Mouse (Mus musculus) mouse trophoblast stem cell (cell line): Measurements from ENCODE around the gene Atg2b.

ENCODE experiments used
- in situ Hi-C, 2 experiments: fragments of 300-500 bp; cut with MseI, MboI; formaldehyde crosslinking; loops; 2 replicates in 1 of 2; 3 replicates in 1 of 2; pipeline ENCODE4 v1.15.1; 2025

The Atg2b gene

DNA sequence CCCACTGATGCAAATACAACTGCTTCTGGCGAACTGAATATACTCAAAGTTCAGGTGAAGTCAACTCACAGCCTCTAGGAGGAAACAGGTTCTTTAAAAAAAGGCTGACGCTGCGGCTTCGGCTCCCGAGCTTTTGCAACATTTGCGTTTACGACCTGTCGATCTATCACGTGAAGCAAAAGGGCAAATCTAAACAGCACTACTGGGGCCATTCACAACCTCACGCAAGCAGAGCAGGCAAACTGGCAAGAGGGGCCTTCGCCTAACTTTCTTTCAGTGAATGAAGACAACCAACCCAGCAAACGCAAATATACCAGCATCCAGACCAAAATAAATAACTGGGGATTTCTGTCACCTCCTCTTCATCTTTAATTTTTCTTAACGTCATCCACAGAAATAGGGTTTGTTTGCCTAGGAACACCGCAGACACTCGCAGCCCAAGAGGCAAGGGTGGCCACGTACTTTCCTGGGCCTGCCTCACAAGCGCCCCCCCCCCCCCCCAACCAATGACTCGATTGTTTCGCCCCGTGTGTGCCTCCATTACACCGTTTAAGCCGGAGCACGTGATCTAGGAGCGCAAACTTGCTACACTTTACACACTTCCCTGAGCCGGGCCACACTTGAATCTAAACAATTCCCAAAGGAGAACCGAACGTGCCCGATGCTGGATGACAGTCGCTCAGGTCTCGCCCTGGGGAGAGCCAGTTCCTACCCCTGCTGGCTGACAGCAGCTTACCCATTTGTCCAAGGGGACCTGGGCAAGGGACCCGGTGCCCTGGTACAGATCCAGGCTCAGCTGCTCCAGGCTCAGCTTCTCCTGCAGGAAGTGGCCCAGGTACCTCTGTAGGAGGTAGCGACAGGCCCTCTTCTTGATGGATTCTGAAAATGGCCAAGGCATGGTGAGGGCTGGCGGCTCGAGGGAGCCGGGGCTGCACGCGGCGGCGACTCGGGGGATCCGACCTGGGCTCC, 794 bp downstream of the Atg2b start, which contains the start of gene Gskip:
Gene Gskip (plus strand): TSS at position 897 of the 969 bp plus-strand sequence.
- in situ Hi-C loops = no loop called here

DNA sequence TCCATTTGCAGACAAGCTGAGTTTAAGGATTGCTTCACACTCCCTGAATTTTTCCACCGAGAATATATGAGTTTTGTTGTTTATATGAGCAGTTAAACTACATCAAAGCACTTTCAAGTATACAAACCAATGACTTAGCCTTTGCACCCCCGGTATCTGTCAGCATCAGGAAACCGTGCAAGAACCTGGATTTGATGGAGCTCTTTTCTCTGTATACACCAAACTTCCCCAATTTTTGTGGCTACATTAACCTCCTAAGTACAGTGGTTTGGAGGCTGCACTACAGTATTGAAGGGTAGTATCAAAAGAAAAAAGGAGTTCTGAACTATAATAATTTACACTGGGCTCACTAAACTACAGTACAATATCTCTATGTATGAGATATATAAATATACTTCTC, 6.2 kb downstream of the Atg2b start:
- in situ Hi-C loops = no loop called here

DNA sequence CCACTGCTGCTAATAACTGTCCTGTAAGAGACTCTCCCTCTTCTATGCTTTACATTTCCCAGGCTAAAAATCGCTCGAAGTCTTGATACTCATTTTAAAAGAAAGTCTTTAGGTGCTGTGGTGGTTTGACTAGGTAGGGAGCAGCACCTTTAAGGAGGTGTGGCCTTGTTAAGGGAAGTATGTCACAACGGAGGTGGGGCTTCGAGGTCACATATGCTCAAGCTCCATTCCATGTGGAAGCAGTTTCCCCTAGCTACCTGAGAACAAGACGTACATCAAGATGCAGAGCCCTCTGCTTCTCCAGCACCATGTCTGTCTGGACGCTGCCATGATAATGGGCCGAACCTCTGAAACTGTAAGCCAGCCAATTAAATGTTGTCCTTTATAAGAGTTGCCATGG, 6.8 kb downstream of the Atg2b start:
- in situ Hi-C loops = no loop called here

DNA sequence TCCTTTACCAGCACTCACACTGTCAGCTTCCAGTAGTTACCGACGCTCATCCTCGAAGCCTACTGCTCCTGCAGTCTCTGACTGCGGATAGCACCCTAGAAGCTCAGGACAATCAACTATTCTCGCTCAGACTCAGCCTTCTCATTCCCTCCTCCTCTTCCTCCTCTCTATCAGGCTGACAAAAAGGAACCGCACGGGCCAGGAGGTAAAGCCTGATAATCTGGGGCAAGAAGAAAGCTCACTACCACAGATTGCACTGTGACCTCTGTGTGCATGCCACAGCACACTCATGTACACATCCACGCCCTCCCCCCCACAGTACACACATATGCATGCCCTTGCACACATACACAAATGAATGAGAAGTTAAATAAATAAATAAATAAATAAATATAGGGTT, 8.7 kb downstream of the Atg2b start:
- in situ Hi-C loops = no loop called here

DNA sequence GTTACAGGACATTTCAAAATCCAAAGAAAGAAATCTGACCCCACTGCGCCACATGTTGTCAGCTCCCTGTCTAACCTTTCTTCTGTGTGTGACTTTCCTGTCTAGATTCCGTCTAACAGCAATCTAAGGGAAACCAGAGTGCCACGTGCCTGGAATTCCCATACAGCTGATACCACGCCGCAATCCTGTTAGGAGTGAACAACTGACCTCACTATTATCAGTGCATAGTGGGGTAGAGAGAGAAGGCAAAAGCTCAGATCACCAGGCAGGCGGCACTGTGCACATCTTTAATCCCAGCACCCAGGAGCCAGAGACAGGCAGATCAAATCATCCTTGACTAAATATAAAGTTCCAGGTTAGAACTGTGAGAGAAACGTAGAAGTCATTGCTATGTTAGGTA, 29.2 kb downstream of the Atg2b start:
- in situ Hi-C loops = no loop called here

DNA sequence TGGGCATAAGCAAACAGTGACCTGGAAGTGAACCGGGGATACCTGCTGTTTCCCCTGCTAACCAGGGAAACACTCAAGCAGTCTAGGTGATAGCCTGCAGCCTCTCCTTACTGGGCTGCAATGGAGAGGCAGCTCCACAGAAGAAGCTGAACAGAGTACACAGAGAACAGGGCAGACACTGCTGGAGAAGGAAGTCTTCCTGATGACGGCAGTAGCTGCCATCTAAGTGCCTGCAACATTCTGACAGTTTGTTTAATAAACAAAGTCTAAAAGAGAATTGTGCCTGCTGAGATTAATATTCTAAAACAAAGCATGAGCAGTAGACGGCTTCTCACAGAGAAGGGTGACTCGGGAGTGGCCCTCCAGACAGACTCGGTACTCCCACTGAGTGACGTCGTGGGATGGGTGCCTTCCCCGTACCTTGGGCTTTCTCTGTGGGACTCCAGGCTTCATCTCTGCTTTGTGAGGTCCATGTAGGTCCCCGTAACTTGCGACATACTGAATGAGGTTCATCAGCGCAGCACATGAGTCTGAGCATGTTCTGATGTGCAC, 42.2 kb downstream of the Atg2b start:
- in situ Hi-C loops = no loop called here

DNA sequence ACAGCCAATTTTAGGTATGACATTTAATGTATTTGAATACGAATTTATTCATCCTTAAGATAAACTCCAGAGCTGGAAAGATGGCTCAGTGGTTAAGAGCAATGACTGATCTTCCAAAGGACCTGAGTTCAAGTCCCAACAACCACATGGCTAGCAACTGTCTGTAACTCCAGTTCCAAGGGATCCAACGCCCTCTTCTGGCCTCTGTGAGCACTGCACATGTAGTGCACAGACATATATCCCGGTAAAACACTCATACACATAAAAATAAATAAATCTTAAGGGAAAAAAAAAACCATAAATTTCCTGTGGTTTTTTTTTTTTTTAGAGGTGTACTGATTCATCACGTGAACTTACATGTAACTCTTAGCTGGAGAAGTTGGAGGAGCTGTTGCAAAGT, 47.5 kb downstream of the Atg2b start:
- in situ Hi-C loops = no loop called here

DNA sequence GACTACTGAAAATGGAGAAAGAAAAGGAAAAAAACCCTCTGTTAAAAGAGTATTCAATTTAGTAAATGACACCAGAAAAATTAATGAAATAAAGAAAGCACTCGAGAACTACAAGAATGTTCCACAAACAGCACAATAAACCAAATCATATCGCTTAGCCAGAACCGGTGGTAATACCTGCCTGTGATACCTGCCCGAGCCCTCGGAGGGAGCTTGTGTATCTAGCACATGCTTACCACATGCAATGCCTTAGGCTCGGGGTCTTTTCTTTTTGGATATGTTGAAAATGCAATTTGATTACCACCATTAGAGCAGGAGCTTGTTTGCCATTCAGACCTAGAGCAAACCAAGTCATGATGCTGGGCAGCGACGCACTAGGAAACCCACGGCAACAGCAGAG, 48.5 kb downstream of the Atg2b start:
- in situ Hi-C loops = no loop called here

DNA sequence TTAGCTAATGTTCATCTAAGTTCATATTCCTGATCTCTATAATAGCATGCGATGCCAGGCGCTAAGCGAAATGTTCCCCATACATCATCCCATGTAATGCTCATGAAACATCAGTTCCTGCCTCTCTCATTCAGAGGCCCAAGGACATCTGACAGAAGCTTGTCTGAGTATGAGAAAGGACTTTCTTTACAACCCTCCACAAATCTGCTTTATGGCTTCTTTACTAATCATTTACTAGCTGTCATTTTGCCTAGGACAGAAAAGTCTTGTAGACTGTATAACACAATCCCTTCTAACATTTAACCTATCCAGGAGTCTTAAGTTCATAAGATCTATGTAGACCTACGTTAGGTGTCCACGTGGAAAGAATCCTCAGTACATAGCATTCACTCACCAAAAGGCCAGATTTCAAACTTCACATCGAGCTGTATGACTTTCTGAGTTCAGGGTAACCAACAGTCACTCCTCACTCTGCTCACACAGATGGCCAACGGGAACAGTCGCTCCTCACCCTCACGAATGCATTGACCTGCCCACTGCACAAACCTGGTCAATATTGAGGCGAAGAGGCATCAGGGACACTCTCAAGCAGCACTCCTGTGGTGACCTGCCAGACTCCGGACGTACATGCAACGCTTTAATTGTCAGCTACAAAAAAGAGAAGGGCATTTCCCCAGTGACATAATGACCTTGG, 50.5 kb downstream of the Atg2b start:
- in situ Hi-C loops = no loop called here

DNA sequence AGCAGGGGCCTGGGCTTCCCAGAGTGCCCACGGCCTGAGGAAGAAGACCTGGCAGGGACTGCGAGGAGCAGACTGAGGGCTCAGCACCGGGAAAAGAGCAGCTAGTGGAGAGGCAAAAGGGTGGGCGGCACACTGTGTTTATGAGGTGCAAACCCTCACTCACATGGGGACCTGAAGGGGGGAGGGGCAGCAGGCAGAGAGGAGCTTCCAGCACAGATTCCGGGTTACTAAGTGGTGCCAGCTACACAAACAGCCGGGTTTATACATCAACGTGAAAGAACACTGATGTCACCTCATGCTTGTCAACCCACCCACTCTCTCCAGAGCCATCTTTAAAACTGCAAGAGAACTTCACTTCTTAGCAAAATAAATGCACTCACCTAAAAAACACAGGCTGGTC, 59.2 kb downstream of the Atg2b start:
- in situ Hi-C loops = no loop called here

DNA sequence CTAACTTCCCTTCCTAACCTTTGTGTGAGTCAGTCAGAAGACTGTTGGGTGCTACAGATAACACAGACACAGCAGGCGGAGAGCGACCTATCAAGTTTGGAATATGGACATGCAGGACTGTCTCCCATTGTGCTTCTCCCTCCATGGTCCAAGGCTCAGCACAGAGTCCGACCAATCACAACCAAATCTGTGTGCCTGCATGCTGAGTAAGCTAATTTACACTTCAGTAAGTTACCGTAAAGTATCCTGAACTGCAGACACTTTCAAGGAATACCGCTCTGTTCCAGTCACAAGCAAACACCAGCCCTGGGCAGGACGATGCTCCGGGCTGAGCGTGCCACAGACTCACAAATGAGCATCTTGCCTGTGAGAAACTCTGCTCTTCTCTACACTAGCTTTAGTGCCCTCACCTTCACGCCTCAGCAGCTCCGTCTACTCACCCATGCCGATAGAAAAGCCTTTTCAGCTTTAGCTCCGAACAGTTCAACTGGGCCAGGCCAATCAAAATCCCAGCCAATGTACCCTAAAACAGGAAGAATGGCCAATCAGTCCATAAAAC, 62.0 kb downstream of the Atg2b start:
- in situ Hi-C loops = no loop called here

DNA sequence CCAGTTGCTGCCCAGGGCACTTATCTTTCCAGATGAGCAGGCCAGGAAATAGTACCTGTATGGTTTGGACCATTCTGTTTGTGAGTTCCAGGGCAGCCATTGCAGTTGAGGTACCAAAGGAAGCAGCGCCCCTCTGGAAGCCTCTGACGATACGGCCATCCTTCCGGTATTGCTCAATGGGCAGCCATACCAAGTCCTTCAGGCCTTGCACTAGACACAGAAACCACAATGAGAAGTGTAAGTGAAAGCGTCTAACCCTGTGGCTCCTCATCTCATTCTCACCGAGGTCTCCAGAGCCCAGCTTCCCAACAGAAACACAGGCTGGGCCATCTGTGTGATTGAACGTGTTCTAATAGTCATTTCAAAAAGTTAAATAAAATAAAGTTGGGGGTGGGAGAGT, 63.0 kb downstream of the Atg2b start:
- in situ Hi-C loops = no loop called here

DNA sequence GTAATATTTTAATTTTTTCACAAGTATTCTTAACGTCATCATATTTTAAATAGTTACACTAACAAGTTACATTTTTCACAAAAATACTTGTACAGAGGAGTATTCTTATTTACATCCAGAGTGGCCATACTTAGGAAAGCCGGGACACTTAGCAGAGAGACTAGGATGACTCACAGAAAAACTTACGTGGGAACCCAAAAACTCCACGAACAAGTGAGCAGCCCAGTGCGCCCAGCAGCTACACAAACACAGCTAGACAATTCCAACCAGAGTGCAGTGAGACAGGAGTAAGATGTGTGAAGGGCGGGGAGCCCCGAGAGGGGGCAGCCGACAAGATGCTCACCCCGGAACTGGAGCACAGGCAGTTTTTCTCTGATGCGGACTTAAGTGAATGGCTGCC, 71.5 kb downstream of the Atg2b start:
- in situ Hi-C loops = no loop called here

DNA sequence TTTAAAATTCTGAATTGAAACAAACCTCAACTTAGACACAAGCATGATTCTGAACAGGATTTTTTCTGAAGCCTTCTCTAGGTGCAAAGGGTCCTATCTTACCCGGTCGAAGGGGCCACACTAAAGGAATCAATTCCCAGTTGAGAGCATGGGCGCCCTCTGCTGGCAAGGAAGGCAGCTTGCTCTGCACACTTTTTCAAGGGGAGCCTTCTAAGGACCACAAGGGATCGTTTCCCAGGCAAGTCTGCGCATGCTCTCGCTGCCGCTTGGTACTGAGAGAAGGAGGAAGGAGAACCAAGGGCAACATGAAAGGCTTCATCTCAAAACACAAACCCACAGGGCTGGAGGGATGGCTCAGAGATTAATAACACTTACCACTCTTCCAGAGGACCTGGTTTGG, 73.3 kb downstream of the Atg2b start:
- in situ Hi-C loops = no loop called here

DNA sequence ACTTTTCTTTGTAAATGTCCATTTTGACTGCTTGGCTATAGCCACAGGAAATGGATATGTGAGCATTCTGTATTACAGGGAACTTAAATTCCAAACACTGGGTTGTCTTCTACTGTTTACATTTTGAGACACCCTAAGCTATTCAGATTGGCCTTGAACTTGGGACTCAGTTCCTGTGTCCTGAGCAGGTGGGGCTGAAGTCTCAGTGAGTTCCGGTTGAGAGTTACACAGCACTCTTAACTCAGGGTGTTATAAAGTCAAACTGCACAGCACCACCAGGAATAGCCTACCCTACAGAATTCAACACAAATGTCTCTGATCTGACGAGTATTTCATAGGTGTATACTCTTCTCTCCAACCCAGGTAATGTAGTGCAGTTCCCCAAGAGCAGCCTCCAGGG, 74.0 kb downstream of the Atg2b start:
- in situ Hi-C loops = no loop called here

DNA sequence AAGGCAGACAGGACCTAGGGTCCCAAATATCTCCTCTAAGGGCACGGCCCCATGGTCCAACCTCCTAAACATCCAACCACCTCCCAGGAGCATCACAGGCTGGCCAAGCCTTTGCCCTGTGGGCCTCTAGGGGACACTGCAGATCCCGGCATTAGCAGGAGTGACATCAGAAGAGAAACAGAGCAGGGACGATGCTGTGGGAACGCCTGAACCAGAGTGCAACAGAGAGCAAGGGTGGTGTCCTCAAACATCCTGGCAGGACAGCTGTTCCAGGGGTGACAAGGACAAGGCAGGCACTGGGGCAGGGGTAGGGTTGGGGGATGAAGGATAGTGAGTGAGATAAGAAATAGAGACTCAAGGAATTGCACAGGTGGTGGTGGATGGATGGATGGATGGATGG, 78.1 kb downstream of the Atg2b start:
- in situ Hi-C loops = no loop called here

DNA sequence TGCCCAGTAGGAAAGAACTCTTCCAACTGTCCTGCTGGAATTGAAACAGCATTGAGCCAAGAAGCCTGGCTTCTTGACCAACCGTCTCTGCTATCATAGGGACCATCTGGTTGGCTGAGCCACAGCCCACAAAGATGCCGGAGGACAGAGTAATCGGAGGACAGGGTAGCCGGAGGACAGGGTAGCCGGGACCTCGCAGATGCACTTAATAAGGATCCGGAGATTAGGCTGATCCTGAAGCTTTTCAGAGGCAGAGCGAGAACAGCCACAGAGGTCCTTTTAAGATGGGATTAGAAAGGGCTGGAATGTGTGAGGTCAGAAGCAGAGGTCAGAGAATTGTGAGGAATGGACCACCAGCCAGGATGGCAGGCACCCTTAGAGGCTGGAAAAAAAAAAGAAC, 79.8 kb downstream of the Atg2b start:
- in situ Hi-C loops = no loop called here

DNA sequence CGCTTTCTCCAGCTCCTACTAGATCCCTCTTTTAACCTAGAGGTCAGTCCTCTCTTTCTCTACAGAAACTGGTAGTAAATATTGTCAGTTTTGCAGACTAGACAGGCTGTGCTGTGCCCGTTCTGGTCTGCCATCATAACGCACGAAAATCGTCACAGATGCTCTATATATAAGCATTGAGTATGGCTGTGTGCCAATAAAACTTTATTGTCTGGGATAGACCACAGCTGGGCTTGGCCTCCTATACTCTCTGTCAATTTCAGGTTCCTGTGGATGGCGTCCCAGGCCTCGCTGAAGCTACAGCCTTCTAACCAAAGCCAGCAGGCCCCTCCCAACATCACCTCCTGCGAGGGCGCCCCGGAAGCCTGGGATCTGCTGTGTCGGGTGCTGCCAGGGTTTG, 81.1 kb downstream of the Atg2b start:
- in situ Hi-C loops = no loop called here

DNA sequence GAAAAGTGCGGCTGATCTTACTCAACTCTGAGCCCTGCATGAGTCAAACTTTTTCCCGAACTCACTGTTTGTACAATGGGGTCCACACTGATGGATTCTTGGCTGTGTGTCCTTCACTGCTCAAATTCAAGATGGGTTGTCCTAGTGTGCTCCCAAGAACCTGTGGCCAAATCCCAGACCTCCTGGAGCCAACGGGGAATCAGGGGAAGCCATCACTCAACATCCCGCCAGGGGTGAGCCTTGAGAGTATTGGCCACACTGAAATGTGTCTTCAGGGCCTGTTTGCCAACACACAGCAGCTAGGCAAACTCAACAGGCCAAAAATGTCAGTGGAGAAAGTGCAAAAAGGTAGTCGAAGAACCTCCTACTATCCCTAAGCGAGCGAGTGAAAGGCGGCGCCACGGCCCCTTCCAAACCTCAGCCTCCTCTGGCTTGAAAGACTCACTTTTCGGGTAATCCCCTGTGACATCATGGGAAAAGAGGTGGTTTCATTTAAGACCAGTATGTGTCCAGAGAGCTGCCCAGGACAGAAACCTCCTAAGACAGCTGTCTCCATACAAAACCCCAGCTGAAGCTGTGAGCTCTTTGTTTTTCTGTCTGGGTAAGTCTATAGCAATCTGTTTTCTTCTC, 82.3 kb downstream of the Atg2b start, which contains the start of gene Bdkrb1:
Gene Bdkrb1 (plus strand): TSS at position 505 of the 630 bp plus-strand sequence.
- in situ Hi-C loops = no loop called here

DNA sequence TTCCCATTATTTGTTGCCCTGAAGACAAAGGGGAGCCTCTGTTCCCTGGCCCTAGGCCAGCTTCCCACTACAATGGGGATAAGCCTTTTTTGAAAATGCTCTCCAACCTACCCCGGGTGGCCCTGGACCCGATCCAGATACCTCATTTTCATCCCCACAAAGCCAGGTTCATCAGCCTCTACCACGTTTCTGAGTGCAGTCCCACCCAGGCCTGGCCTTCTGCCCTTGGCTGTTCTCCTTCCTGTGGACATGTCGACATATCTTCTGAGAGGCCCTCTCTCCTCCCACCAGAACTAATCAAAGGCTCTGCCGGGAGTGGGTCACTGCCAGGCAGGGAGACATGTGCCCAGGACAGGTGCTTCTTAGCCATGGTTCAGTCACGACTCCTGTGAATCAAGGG, 83.4 kb downstream of the Atg2b start:
- in situ Hi-C loops = no loop called here

DNA sequence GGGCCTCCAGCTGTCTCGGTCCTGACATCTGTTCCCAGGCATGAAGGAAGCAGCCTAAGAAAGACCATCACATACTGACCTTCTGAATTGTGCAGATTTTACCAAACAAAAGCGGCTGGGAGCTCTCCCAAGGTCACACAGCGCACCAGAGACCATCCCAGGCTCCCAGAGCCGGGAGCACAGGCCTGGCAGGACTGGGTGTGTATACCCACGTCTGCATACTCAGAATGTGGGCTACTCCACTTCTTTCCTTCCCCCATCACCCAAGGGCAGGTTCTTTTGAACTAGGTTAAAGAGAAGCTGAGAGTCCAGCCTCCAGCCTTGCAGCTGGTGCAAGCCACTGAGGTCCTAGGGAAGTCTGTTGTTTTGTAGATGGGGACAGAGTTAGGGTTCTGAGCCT, 85.9 kb downstream of the Atg2b start:
- in situ Hi-C loops = no loop called here

DNA sequence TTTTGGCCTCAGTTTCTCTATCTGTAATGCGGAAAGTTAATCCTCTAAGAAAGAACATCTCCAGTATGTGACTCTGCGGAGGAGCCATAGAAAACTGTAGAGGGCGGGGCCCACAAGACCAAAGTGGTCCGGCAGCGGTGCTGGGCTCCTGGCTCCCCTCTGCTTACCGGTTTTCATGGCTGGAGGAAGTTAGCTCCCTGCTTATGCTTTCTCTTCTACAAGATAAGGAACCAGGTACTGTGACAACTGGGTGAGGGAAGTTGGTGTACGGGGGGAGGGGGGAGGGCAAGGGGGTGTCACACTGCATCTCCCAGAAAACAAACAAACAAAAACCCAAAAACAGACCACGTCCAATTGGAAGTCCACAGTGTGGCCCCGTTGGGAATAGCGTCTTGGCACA, 86.5 kb downstream of the Atg2b start:
- in situ Hi-C loops = no loop called here
